Mouse (Mus musculus) embryo, embryonic 11.5 days (tissue): Measurements from ENCODE around the gene Usp6nl.

Experiments
- DNase-seq: peaks from one replicate; pipeline ENCODE4 v3.0.0-alpha.2; 2012; ENCODE audit warnings: low read depth, low spot score

Gene Usp6nl

DNA sequence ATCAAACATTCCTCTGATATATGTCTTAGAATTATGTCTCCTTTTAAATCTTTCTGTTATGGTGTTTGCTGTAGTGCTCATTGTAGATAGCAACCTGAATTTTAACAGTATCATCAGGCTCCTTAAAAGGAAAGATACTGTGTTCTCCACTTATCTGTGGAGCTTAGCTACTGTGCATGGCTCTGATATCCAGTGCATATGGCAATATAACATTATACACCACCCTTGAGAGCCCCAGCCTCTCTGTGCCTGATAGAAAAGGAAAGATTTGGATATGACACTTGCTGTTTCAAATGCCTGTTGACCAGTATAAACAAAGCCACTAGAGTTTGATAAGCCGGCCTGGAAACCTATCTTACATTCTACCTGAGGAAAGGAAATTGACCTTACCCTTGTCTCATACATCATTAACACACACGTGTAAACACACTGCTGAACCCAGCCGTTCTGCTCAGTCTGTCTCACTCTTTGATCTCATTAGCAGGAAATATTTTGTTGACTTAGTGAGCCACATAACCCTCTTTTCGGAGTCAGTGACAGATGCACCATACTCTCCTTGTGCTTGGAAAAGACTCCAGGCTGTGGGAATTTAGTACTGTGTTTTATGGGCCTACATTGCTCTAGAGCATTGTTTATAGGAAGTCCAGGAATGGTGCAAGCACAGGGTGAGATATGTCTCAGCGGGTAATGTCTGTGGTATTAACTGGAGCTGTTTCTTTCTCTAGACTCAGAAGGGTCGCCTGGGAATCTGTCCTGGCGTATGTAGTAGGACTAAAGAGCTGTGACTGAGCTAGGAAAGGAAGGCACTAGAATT, 9.1 kb downstream of the Usp6nl start:
- DNase-seq = no peak

DNA sequence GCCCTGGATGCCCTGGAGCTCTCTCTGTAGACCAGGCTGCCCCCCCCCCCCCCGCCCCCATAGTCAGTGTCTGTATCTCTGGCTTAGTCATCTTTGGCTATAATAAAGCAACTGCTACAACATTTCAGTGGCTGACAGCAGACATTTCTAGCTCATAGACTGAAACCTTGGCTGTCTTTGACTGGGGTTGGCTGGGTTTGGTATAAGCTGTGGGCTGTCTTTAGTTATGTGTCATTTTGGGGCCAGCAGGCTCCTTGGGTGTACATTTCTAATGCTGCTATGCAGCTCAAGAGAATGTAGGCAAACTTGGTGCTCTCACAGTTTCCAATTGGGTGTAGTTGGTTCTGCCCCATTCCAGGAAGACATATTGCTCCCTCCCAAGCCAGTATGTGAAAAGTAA, 11.1 kb downstream of the Usp6nl start:
- DNase-seq = no peak

DNA sequence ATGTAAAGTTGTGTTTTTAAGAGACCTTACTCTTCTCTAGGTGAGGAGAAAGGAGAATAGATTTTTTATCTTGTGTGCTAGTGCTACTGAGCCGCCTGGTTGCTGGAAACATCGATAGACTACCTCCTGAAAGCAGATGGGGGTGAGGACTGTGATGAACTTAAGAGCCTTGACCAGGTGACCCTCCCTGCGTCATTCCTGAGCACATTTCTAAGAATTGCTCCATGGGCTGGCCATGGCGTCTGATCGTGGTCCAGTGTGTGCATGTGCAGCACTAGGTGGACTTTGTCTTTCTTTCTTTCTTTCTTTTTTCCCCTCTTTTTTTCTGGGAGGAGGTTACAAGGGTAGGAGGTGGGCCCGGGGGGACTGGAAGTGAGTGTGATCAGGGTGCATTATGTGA, 11.5 kb downstream of the Usp6nl start:
- DNase-seq = no peak

DNA sequence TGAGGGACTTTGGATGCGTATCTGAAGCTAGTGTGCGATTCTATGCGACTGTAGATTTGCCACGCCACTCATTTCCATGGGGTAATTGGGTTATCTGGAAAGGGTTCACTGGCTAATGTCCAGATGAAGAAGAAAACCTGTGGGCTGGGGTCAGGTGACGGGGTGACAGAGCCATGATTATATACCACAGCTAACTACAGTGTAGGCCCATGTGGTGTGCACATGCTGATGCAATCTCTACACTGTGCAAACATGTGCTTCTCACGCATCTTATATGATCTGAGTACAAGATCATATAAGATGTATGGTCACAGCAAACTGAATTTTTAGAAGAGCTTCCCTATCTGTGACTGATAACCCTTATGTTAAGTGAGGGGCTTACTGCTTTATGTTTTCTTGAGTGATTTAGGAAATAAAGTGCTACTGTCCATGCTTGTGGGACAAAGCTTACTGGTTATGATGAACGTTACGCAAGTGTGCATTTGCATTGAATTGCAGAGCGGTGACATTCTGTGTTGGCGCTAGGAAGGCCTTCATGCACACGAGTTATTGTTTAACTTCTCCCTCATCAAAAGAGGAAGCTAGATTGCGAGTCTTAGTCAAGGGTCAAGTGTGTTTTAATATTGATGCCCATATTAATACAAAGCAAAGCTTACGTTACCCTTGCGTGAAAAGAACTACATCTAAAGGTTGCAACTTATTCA, 12.7 kb downstream of the Usp6nl start:
- DNase-seq = no peak

DNA sequence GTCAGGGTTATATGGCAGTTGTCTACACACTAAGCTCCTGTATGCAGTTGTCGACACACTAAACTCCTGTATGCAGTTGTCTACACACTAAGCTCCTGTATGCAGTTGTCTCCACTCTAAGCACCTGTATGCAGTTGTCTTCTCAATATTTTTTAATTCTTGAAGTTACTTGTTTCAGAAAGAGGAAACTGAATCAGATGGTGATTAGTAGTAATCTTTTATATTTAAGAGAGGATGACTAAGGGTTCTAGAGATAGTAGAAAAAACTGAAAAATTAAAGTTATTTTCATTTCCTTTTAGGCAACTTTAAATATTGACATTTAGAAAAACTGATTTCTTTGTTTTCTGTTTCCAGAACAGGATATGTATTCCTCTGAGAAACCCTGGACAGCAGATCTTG, 13.5 kb downstream of the Usp6nl start:
- DNase-seq = no peak

DNA sequence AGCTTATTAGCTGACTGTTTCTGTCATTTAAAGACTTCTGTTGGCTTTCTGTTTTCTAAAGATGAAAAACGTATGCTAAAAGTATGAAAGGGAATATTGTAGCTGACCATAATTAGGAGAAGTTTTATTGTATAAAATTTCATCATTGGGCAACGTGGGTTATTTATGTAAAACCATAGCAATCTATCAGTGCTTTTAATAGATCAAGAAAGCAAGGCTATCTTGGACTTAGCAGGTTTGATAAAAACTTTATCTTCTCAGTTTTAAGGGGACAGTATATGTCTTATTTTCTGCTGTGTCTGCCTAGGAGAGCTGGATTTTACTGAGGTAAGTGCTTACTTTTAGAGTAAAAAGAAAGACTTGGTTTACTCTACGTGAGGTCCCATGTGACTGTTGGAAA, 14.2 kb downstream of the Usp6nl start:
- no peak for DNase-seq

DNA sequence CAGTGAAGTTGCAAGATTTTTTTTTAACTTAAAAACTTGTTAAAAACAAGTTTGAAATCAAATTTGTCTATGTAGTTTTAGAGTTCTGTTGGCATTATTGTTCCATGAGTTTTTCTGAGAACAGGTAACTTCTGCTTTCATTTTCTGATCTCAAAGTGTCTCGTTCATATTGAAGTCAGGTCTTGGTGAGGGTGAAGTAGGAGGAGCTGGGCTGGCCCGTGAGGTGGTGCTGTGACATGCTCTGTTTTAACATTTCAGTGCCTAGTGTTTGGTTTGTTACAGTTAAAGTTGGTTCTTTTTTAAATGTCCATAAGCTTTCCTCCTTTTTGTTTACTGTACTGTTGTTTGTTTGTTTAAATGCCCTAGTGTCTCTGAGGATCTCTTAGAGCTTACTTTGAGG, 15.0 kb downstream of the Usp6nl start:
- DNase-seq = no peak

DNA sequence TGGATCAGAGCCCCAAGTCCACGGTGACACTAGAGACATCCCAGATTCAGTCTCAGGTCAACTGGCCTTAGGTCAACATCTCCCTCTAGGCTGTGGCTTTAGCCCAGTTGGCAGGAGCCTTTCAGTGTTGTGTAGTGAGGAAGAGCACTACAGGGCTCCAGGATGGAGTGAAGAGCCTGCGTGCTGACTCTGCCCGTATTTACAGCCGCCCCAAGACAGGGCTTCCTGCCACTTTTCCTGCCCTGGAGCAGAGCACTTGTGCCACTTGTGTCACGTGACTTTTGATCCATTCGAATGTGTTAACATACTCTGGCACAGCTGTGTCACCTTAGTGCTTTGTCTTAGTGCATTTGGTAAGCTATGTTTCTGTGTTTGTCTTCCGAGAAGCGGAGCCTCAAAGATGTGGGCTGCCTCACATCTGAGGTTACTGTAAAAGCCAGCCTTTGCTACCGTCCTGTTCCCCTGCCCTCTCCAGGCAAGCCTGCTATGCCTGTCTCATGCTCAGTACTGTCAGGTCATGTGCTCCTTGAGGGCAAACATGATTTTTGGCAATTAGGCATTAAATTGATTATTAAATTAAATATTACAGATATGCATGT, 15.7 kb downstream of the Usp6nl start:
- DNase-seq = no peak

DNA sequence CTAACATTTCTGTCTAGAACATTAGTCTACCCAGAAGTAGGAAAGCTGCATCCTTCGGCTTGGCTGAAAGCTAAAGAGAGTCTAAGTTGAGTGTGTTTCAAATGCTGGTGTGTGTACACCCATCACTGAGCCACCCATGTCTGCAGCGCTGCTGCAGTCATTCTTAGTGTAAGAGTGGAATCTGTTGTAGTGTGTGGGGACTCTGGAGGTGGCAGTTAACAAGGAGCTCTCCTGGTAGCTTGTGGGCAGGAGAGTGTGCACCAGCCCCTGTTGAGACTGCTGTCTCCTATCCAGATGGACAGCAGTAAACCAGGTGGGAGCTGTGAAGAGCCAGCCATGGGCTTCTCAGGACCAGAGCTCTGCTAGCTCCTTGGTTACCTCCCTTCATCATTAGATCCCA, 18.0 kb downstream of the Usp6nl start:
- DNase-seq = no peak

DNA sequence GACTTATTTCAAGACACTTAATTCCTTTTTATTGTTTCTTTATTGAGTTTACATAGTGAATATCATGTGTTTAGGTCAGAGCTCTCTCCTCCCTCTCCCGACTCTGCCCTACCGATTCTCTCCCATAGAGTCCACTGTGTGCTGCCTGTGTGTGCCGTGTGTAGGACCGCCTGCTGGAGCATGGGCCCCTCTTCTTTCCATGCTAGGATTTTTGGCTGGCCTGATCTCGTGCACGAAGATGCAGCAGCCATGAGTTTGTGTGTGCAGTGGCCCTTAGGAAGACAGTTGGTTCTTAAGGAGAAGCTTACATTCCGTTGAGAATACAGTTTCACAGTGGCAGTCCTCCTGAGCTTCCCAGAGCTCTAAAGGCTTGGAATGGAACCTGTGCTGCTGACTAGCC, 19.0 kb downstream of the Usp6nl start:
- DNase-seq = no peak

DNA sequence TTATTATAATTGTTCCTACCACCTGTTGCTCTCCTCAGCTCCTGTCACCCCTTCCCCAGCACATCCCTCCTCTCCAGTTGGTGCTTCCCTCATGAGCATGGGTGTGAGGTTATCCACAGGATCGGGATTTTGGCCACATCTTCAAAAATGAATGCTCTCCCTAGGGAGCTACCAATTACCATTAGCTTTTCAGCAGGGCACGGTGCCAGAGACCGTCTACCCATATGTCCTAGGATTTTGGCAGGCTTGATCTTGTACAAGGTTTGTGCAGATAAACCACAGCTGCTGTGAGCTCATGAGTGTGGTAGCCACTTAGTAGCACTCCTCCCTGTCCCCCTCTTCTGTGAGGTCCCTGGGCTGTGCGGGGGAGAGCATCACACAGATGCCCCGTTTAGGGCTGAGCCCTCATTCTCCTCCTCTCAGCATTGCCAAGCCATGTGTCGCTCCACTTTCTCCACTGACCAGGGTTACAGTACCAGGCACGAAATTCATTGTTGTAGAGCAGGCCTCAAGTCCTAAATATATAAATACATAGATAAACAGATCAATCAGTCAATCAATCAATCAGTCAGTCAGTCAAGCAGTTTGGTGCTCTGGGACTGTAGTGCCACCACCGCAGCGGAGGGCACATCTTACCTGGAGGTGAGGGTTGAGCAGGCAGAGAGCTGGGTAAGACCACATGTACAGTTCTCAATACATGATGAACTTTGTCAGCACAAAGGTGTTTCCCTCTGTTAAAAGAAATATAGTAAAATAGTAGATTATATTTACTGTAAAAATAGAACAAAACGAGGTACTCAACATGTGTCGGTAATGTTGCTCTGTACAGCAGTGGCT, 27.0 kb downstream of the Usp6nl start:
- DNase-seq = no peak

DNA sequence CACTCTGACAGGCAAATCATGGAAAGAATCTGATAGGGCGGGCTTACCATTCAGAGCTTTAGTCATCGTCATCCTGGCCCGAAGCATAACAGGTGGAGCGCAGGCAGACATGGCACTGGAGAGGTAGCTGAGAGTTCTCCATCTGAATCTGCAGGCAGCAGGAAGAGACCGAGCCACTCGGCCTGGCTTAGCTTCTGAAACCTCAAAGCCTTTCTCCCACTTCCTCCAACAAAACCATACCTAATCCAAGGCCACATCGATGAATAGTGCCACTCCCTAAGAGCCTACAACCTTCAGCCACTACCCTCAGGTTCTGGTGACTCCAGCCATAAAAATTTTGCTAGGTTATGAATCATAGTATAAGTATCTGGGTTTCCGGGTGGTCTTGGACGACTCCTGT, 27.7 kb downstream of the Usp6nl start:
- DNase-seq = no peak

DNA sequence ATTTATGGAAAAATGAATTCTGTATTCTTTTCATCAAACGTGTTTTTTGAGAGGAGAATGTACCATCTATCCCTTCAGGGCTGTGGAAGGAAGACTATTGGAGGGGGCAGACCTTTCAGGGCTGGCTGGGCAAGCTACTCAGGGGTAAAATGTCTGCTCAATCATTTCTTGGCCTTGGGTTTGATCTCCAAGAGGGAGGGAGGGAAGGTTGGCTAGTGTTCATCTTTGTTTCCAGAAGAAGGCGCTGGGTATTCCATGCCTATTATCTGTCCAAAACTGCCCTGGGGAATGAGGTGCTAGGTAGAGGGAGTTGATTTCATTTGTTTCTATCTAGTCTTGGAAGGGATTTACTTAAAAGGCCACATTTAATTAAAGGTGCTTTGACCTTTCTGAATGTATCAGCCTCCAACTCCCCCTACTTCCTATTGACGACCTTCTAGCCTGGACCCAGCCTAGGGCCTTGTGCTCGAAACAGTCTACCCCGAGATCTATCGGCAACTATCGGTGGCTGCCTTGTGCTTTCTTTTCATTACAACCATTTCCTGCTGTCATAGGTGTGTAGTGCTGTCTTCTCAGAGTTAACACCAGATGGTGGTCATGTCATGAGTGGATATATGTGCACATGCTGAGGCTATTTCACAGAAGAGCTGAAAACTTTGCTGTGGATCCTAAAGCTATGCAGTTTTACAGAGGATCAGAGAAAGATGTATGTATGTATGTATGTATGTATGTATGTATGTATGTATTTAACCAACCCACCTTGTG, 28.6 kb downstream of the Usp6nl start:
- DNase-seq = no peak

DNA sequence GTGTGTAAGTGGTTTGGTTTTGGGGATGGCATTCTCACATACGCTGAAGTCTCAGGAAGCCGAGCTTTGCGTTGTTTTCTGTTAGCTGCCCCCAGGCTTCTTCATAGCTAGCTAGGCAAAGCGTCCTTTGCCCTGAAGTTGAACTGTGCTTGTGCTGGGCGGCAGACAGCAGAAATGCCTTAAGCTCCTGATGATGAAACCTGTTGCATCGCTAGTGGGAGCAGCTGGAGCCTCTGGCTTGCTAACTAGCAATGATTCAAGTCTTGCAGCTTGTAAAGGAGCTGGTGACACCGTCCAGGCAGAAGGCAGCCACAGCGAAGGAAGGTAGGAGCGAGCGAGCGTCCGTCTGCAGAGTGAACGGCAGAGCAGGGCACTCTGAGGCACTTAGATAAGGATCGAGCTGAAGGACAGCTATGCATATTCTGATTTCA, 30.1 kb downstream of the Usp6nl start:
- peak; percentile 13 for DNase-seq

DNA sequence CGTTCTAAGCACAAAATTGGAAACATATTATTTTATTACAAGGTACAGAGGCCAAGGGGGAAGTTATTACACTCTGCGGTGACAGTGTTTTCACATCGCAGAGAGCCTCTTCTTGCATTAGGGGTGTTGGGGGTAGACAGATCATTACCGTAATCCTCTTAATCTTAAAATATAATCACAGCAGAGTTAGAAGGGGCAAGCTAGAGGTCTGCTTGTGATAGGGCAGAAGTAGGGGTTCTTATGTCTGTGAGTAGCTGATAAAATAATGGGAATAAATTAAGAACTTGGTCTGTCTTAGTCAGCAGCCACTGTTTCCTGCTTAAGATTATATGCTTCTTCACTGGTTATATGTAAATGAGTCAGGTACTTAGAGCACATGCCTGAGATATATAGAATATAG, 30.6 kb downstream of the Usp6nl start:
- DNase-seq = no peak

DNA sequence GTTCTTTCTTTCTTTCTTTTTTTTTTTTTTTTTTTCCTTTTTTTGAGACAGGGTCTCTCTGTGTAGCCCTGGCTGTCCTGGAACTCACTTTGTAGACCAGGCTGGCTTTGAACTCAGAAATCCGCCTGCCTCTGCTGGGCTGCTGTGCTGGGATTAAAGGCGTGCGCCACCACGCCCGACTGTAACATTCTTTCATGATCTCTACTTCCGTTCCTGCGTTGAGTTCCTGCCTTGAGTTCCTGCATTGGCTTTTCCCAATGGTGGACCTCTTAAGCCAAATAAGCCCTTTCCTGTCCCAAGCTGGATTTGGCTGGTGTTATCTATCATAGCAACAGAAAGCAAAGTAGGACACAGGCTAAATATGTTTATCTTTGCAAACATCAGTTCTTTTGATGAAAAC, 34.8 kb downstream of the Usp6nl start:
- no peak for DNase-seq

DNA sequence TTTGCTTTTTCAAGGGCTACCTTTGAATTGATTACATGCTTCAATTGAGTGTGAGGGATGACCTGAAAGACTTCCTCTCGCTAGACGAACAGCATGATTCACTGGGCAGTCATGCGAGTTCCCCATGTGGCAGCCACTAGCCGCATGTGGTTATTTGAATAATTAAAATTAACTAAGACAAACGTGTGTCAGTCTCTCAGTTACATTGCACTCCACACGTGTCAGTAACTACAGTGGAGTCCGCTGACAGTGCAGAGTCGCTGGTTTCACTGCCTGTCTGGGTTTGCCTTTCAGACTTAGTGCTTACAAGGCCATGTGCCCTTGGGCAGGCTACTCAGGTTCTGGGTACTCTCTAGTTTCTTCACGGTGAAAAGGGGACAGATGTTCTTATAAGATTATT, 37.2 kb downstream of the Usp6nl start:
- DNase-seq = no peak

DNA sequence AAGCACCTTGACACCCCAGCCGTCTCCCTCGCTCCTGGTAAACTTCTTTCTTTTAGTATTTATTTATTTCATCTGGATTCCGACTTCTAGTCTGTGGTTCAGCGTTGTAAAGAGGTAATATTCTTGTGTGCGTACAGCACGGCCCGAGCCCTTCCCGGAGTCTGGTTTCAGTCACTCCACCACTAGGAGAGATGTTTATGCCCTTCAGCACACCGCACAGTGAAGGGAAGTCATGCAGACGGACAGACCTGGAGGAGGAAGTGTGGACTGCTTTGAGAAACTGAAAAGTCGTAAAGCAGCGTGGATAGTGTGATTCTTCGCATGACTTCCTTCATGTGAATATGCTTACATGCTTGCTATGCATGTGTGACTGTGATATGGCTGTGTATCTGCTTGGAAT, 40.7 kb downstream of the Usp6nl start:
- no peak for DNase-seq

DNA sequence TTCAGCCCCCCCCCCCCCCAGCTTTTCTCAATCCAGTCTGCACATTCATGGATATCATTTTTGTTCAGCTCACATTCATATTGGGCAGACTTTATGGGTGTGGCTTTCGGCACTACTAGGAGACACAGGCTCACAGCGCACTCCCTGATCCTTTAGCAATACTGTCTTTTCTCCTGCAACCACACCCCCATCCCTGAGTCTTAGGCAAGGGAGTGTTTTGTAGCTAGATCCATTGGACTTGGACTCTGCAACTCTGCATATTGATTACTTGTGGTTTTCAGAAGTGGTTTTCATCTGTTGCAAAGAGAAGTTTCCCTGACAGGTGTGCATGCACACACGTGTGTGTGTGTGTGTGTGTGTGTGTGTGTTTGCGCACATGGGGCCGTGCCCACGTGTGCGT, 41.5 kb downstream of the Usp6nl start:
- no peak for DNase-seq

DNA sequence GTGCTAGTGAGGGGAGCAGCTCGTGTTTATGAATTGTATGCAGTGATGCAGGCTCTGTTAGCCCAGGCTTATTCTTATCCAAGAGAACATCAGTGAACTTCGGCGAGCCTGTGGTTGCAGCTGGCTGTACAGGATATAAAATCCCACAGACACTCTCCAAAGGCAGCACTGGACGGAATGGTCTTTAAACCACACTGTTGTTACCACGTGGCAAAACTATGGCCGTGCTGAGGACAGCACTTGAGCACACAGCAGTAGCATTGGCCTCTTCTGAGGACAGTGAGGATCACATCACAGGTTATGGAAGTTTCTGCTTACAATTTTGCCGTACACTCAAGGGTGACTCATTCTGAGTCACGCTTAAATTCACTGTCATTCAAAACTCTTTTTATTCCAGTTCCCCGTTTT, 44.1 kb downstream of the Usp6nl start:
- DNase-seq = no peak

DNA sequence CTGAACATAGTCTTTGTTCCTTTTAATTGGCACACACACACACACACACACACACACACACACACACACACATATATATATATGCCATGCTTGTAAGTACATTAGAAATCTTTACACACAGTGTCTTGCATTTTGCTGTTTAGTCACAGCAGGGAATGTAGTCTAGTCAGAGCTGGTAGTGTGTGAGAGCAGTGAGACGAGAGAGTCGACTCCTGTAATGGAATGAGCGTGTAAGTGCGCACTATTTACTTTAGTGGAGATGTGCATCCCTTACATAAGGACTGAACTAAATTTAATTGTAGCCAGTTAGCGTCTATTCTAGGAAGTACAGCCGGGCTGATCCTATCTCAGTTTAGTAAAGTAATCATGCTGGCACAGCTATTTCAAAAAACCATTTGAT, 44.5 kb downstream of the Usp6nl start:
- no peak for DNase-seq
